Mouse (Mus musculus): ENCODE data around the gene Pomt1.

GRCm38 (mm10) chr2:32190620-32191019 is 45.8 kb upstream of the Pomt1 start:
- TF ChIP-seq CTCF (IDR thresholded peaks at IDR 0.05; ENCODE audit: extremely low read depth, insufficient read length, insufficient replicate concordance, low read depth, low read length), result no peak
- no peak for TF ChIP-seq POLR2A (IDR thresholded peaks at IDR 0.05; ENCODE audit: low read depth, low read length)
